In genomic region chr6:15459701-15460100, GRCm38 (mm10) we compare ENCODE assay signal across 14 mouse cellular contexts.
"Had no signal": no experiment of that assay in that cellular context is flagged by ENCODE, and none has a peak within 500 bp of the region (broad histone marks: within the 10 kb centered on the region; RNA-seq: fewer than 3 reads in every experiment).

No protein-coding gene starts in this region.

- DNase-seq: lung, adult 18-20 months; lung, embryonic 14.5 days; lung, postnatal 10 days; lung, postnatal 4 days; midbrain, embryonic 14.5 days; retina, postnatal 1 day; right cerebral cortex, adult 18-20 months; right cerebral cortex, postnatal 25 days; right cerebral cortex, postnatal 4 days; spleen, adult 18-20 months; thymus, adult 18-20 months; thymus, postnatal 14 days; thymus, postnatal 36 days had no signal

- ATAC-seq: midbrain, embryonic 16.5 days had no signal
